Mouse (Mus musculus) spleen, adult 2 months (tissue): Measurements from ENCODE around the gene Rasgef1b. TPM values are rescaled to one million over a fixed set of nuclear protein-coding genes. Genes with fewer than 3 reads are reported as not detected.

ENCODE experiments used
- DNase-seq, 2 experiments: peaks; one replicate each; pipeline versions ENCODE4 v3.0.0 to v3.0.0-alpha.2; 2012 to 2021; ENCODE audit warnings: low spot score in 2 of 2, low read depth in 1 of 2
- H3K27ac ChIP-seq: fragments of 200-500 bp; 2 replicates; pipeline ENCODE4 v1.5.1; 2012; ENCODE audit warnings: low read length, inconsistent platforms; ENCODE audit not compliant: insufficient read depth
- H3K27me3 ChIP-seq: fragments of 200-500 bp; 2 replicates; pipeline ENCODE4 v1.6.1; 2012; ENCODE audit warnings: mild to moderate bottlenecking, moderate library complexity, low read length, inconsistent platforms; ENCODE audit not compliant: control insufficient read depth, insufficient read depth
- H3K36me3 ChIP-seq: fragments of 200-500 bp; 2 replicates; pipeline ENCODE4 v1.6.1; 2012; ENCODE audit warnings: mild to moderate bottlenecking, low read length, inconsistent platforms; ENCODE audit not compliant: control insufficient read depth, insufficient read depth
- H3K4me1 ChIP-seq: fragments of 200-500 bp; 2 replicates; pipeline ENCODE4 v1.6.1; 2011; ENCODE audit warnings: inconsistent platforms; ENCODE audit not compliant: control insufficient read depth, insufficient read depth, insufficient read length
- H3K4me3 ChIP-seq: fragments of 200-500 bp; 2 replicates; pipeline ENCODE4 v1.5.1; 2011; ENCODE audit warnings: mild to moderate bottlenecking, inconsistent platforms; ENCODE audit not compliant: insufficient read depth, insufficient read length; ENCODE audit errors: extremely low read depth
- CTCF ChIP-seq: fragments of 200-500 bp; IDR thresholded peaks from 2 replicates; pipeline ENCODE4 v1.5.1; 2011; ENCODE audit warnings: mild to moderate bottlenecking, inconsistent platforms; ENCODE audit not compliant: insufficient read depth, insufficient read length, insufficient replicate concordance; ENCODE audit errors: extremely low read depth
- POLR2A ChIP-seq: fragments of 200-500 bp; IDR thresholded peaks from 2 replicates; pipeline ENCODE4 v1.6.1; 2011; ENCODE audit warnings: low read depth, low read length, inconsistent platforms
- WGBS: fragments of 180-500 bp; shearing (Covaris S2); methylation state at CpG from one replicate; pipeline ENCODE4 v1.1.7; 2018; 5-methylcytosine and 5-hydroxymethylcytosine counted together
- polyA plus RNA-seq: library from polyadenylated mRNA; depleted of rRNA; stranded (reverse); fragments of >200 nt; gene quantifications from 2 replicates; pipeline ENCODE4 v1.2.3, GENCODE M21; 2012

Rasgef1b gene
- polyA plus RNA-seq, 1 experiment: 13.9 TPM

GRCm38 (mm10) chr5:99606164-99606858 is 122.6 kb downstream of the Rasgef1b start:
- TF ChIP-seq CTCF (no peak), POLR2A (no peak)
- no peak overlapping the region for H3K4me3 ChIP-seq
- H3K27me3 ChIP-seq: no peaks in the 10 kb centered on the region
- no peak for DNase-seq
- H3K36me3 ChIP-seq: no peaks in the 10 kb centered on the region
- no peak overlapping the region for H3K27ac ChIP-seq
- WGBS: 87% methylated on average over 15 of the region's 15 CpGs
- no peaks in the 10 kb centered on the region for H3K4me1 ChIP-seq

GRCm38 (mm10) chr5:99602244-99603023 is 126.4 kb downstream of the Rasgef1b start:
- Histone ChIP-seq H3K4me3 (no peak overlapping the region), H3K27ac (no peak overlapping the region), H3K4me1 (no peaks in the 10 kb centered on the region), H3K27me3 (no peaks in the 10 kb centered on the region), H3K36me3 (no peaks in the 10 kb centered on the region)
- TF ChIP-seq CTCF (no peak), POLR2A (no peak)
- 74% methylated on average over 10 of the region's 10 CpGs for WGBS
- DNase-seq: no peak

- Histone ChIP-seq H3K4me1 (no peaks in the 10 kb centered on the region), H3K36me3 (no peaks in the 10 kb centered on the region), H3K27ac (no peak overlapping the region), H3K4me3 (no peak overlapping the region), H3K27me3 (no peaks in the 10 kb centered on the region)
- WGBS: 75% methylated on average over 11 of the region's 11 CpGs
- TF ChIP-seq POLR2A (no peak), CTCF (no peak)
- DNase-seq: no peak
These were observed 129.5 kb downstream of the Rasgef1b start for GRCm38 (mm10) chr5:99599376-99599775.

- H3K4me1 ChIP-seq: no peaks in the 10 kb centered on the region
- H3K27ac ChIP-seq: no peak overlapping the region
- WGBS: 85% methylated on average over 10 of the region's 10 CpGs
- TF ChIP-seq POLR2A: no peak
- TF ChIP-seq CTCF: no peak
- H3K36me3 ChIP-seq: no peaks in the 10 kb centered on the region
- no peak overlapping the region for H3K4me3 ChIP-seq
- DNase-seq: no peak
- H3K27me3 ChIP-seq: no peaks in the 10 kb centered on the region
These were observed 130.3 kb downstream of the Rasgef1b start for GRCm38 (mm10) chr5:99598470-99599110.

- Histone ChIP-seq H3K4me1 (no peaks in the 10 kb centered on the region), H3K36me3 (no peaks in the 10 kb centered on the region), H3K27ac (no peak overlapping the region), H3K27me3 (no peaks in the 10 kb centered on the region), H3K4me3 (no peak overlapping the region)
- no peak for DNase-seq
- WGBS: 70% methylated on average over 7 of the region's 7 CpGs
- no peak for TF ChIP-seq CTCF
- no peak for TF ChIP-seq POLR2A
These were observed 131.2 kb downstream of the Rasgef1b start for GRCm38 (mm10) chr5:99597701-99598100.

GRCm38 (mm10) chr5:99591348-99591747 is 137.5 kb downstream of the Rasgef1b start:
- H3K4me3 ChIP-seq: no peak overlapping the region
- no peak for TF ChIP-seq CTCF
- TF ChIP-seq POLR2A: no peak
- WGBS: 88% methylated on average over 6 of the region's 6 CpGs
- H3K27me3 ChIP-seq: no peaks in the 10 kb centered on the region
- H3K27ac ChIP-seq: no peak overlapping the region
- H3K36me3 ChIP-seq: no peaks in the 10 kb centered on the region
- H3K4me1 ChIP-seq: no peaks in the 10 kb centered on the region
- no peak for DNase-seq
